Mouse (Mus musculus): ENCODE measurements around the gene Bzw1. TPM values are rescaled to one million over a fixed set of nuclear protein-coding genes. Genes with fewer than 3 reads are reported as not detected.
"Not testable (repeated sequence)": the region's sequence is repeated elsewhere in the genome, so short reads cannot be mapped to it uniquely, and the experiment has no call there.

The Bzw1 gene
- 100 to 1,000 TPM; 124 to 131 TPM for total RNA-seq (2021)

DNA sequence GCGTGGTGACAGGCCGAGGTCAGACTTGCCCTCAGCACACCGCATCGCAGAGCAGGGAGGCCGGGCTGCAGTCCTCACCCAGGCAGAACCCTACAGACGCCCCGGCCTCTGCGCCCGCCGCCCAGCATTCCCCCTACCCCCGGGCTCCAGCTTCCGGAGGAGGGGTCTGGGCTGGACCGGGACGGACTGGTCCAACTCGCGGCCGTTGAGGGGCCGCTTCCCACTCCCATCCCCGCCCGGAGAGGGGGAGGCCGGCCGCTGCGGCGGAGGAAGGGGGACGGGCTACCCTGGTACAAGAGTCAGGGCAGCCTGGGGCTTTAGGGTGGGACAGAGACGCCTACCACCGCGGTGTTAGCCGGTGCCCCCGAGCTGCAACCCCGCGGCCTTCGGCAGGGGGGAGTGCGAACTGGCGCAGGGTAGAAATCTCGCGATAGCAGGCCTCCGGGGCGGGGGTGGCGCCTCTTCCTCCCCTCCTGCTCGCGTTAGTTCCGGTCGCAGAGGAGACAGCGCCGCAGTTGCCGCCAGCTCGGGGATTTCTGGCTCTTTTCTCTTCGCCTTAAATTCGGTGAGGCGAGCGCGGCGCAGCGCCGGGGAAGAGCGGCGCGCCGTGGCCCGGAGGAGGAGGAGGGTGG is at the start of gene Bzw1:
Bzw1 (plus strand) TSS at position 247 of the 632 bp plus-strand sequence.
- DNase-seq (ENCODE audit: extremely low spot score in 1 of 2, low spot score in 1 of 2) = peak; percentile 86 to 95

GRCm38 (mm10) chr1:58343861-58344260 is 48.8 kb upstream of the Bzw1 start:
- no peak for DNase-seq (ENCODE audit: extremely low spot score in 1 of 2, low spot score in 1 of 2)

GRCm38 (mm10) chr1:58344570-58344969 is 48.1 kb upstream of the Bzw1 start:
- no peak for DNase-seq (ENCODE audit: extremely low spot score in 1 of 2, low spot score in 1 of 2)

DNA sequence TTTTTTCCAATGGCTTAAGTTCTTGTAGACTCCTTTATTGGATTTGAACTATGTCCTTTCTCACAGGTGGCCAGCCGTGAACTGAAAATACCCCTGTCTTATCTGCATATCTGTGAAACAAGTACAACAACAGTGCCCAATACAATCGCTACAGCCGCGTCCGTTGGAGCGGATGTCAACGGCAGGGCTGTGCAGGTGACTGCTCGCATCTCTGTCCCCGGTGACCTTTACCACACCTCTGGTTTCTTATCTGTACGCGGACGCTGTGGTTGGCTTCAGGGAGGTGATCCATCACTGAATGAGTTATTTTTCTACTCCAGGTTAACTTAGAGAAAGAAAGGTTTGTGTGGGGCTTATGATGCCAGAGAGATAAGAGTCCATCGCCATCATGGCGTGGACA is 46.5 kb upstream of the Bzw1 start:
- DNase-seq (ENCODE audit: extremely low spot score in 1 of 2, low spot score in 1 of 2) = no peak

- no peak for DNase-seq (ENCODE audit: extremely low spot score in 1 of 2, low spot score in 1 of 2)
Measured at GRCm38 (mm10) chr1:58348712-58349111, 44.0 kb upstream of the Bzw1 start.

DNA sequence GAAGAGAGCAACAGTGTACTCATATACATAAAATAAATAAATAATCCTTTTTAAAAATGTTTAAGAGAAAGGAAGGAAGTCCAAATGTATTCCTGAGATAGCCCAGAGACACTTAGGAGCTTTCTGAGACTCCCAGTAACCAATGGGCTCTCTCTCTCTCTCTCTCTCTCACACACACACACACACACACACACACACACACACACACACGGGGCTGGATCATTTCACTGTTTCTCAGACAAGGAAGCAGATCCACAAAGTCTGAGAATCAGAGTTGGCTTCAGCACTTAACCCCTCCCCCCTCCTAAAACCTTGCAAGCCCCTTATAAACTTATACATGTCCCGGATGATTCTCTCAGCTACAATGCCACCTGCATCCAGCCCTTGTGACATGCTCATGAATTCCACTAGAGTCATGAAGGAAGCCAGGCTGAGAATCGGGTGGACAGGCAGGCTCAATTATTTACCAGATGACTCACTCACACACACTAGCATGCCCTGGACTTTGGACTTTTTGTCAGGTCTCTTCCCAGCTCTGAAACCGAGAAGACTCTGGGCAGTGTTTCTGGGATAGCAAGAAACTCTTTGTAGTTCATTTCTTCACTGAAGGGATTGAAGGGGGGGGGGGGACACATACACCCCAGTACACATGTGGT is 39.3 kb upstream of the Bzw1 start:
- no peak for DNase-seq (ENCODE audit: extremely low spot score in 1 of 2, low spot score in 1 of 2)

DNA sequence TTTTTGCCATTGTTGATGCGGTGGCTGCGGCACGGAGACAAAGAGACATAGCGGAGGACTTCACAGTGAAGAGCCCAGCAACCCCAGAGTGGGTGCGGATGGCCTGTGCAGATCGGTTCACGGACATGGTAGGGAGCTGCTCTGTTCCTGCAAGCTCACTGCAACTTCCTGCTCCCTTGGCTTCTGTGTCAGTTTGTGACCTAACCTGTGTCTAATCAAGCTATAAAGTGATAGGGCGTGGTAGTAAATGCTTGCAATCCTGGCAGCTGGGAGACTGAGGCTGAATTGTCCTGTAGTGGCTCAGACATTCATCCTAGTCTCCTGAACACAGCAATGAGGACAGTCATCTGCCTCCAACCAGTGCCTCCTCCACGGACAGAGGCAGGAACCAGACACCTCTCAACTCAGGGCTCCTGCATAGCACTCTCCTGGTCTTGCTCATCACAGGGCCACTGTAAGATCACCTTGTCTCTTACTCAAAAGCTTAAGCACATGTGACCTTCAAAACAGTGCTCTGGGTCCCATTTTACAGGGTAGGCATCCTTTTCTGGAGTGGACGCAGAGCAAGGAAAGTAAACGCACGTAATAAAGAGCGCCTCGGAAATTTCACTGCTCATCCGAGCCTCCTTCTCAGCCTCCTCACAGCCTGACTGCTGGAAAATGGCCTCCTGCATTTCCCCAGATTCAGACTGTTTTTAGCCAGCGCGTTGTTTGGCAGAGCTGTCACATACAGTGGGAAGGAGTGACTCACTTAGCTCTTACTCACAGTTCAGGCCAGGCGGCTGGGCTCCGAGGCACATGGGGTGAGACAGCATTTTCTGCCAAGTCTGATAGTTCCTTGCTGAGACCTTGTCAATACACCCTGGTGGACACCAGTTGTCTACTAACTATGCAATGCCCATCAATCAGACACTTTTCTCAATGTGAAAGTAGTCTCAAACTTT is 33.5 kb upstream of the Bzw1 start:
- DNase-seq (ENCODE audit: extremely low spot score in 1 of 2, low spot score in 1 of 2) = peak in 1 of 2 experiments; percentile 5

DNA sequence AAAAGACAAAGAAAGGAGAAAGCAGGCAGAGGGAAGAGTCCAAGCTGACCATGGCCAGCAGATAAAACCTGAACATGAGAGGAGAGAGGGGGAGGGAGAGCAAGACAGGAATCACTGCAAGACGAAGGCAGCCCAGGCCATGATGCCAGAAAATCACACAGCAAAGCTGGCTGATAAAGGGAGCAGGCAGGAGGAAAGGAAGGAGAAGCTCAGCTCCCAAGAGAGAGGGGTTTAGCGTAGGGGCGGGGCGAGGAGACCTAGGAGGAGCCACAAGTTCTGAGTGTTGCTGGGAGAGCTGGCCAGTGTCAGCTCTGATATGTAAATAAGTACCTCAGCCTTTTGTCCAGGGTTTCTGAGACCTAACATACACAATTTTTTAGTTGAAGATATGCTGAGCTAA is 30.4 kb upstream of the Bzw1 start:
- no peak for DNase-seq (ENCODE audit: extremely low spot score in 1 of 2, low spot score in 1 of 2)

DNA sequence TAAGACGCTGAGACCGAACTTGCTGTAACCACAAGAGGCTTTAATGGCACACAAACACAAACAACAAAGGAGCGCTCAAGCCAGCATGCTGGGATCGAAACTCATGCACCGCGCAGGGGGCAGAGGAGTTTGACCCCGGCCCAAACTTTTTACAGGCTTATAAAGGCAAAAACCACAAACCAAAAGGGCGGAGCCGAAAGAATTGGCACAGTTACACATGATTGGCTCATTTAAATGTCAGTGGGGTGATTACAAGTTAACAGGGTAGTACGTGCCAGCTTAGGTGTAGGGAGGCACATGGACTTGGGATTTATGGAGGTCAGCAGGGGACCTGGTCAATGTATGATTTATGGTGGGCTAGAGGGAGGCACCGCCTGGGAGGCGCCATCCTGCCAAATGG is 28.1 kb upstream of the Bzw1 start:
- DNase-seq (ENCODE audit: extremely low spot score in 1 of 2, low spot score in 1 of 2) = no peak

- no peak for DNase-seq (ENCODE audit: extremely low spot score in 1 of 2, low spot score in 1 of 2)
Measured at GRCm38 (mm10) chr1:58365829-58366228, 26.9 kb upstream of the Bzw1 start.

DNA sequence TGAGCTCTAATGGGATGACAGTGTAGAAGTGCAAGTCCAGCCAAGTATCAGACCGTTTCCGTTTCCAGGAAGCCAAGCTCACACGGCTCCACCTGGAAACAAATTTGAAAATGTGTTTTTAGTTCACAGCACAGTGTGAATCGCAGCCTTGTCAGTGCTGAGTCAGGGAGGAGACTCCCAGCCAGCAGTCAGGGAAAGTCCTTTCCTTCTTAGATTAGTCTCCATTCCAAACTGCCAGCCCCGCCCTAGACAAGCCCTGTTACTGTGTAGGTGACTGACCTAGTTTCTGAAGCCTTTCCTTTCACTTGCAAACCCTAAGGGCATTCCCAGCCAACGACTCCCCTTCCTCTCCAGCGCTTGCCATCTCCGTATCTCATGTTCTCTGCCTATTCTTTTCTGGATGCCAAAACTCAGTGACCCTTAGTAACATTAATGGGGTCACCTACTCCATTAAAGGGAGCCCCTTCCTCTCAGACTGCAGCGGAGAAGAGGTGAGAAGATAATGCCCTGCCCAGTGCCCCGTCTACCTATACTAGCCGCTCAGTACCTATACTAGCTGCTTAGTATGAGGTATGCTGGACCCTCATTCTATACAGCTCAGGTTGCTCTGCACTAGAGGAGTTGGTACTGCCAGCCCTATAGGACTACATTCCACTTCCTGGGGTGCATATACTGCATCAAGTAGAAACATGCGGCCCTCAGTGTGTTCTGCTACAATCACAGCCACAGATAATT is 25.8 kb upstream of the Bzw1 start:
- no peak for DNase-seq (ENCODE audit: extremely low spot score in 1 of 2, low spot score in 1 of 2)

GRCm38 (mm10) chr1:58369716-58370115 is 23.0 kb upstream of the Bzw1 start:
- no peak for DNase-seq (ENCODE audit: extremely low spot score in 1 of 2, low spot score in 1 of 2)

- DNase-seq (ENCODE audit: extremely low spot score in 1 of 2, low spot score in 1 of 2) = not testable (repeated sequence)
Measured at GRCm38 (mm10) chr1:58374266-58374665, 18.4 kb upstream of the Bzw1 start.

- no peak for DNase-seq (ENCODE audit: extremely low spot score in 1 of 2, low spot score in 1 of 2)
Measured at GRCm38 (mm10) chr1:58375574-58376147, 17.0 kb upstream of the Bzw1 start.

DNA sequence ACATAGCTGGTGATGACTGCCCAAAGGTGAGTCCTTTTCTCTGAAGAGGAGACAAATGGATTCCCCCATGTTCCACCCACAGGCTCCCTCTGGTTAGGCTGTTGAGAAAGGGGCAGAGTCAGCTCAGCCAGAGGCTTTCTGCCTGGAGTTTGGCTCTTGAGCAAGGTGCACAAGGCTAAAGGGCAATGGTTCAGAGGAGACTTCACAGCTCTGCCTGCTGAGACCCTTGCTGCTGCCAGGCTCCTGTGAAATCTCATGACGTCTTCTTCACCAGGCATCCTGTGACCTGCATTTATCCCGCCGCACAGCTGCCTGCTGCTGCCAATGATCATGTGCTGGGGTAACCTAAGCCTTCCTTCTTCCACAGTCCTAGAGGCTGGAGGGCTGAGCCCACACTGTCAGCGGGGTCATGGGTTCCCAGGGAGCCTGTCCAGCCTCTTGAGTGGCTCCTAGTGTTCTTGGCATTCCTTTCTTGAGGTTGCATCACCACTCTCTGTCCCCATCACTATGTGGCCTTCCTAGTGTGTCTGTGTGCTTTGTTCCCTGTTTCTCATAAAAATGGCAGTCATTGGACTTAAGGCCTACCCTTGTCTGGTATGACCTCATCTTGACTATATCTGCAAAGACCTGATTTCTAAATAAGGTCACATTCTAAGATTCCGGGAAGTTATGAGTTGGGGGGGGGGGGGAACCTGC is 10.0 kb upstream of the Bzw1 start:
- no peak for DNase-seq (ENCODE audit: extremely low spot score in 1 of 2, low spot score in 1 of 2)

DNA sequence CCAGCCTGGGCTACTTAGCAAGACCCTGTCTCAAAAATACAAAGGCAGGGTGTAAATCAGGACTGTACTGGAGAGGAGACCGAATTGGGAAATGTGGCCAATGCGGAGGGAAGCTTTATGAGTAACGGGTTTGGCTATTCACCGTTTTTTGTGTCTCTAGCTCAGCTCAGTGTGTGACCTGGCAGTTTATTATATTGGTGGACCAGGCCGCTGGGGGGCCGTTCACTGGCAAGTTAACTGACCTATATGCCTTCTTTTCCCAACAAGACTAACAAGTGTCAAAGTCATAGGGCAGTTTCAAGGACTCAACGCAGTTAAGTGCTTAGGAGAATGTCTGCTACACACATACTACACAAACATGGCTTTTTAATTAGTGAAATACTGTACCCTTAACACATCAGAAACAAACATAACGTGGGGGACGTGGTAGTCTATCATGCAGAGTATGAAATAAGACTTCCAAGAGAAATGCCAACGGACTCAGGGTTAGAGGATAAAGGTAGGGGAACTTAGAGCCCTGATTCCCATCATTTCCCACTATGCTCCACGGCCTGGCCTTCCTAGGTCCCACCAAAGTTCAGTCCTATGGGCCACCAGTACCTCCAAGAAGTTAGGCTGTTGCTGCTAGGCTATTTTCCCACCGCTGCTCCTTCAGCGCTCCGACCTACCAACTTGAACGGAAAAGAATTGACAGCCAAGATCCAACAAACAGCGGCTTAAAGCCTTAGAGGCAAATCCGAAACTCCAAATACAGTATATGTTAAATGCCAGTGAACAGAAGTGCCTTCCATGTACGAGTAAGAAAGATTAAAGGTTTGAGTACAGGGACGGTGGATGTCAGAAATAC is 1.1 kb upstream of the Bzw1 start:
- no peak for DNase-seq (ENCODE audit: extremely low spot score in 1 of 2, low spot score in 1 of 2)

DNA sequence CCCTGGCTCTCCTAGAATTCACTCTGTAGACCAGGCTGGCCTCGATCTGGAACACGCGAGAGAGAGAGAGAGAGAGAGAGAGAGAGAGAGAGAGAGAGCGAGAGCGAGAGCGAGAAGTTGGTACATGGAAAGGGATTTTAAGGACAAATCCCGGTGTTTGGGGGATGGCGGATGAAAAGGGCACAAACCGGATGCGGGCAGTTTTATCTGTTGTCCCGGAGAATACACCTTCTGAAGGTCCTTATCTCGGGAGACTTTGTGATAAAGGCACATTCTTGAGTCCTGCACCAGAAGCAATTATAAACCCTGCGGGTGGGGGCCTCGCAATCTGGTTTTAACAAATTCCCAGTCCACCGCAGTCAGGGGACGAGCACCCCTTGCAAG is 438 bp upstream of the Bzw1 start:
- no peak for DNase-seq (ENCODE audit: extremely low spot score in 1 of 2, low spot score in 1 of 2)

DNA sequence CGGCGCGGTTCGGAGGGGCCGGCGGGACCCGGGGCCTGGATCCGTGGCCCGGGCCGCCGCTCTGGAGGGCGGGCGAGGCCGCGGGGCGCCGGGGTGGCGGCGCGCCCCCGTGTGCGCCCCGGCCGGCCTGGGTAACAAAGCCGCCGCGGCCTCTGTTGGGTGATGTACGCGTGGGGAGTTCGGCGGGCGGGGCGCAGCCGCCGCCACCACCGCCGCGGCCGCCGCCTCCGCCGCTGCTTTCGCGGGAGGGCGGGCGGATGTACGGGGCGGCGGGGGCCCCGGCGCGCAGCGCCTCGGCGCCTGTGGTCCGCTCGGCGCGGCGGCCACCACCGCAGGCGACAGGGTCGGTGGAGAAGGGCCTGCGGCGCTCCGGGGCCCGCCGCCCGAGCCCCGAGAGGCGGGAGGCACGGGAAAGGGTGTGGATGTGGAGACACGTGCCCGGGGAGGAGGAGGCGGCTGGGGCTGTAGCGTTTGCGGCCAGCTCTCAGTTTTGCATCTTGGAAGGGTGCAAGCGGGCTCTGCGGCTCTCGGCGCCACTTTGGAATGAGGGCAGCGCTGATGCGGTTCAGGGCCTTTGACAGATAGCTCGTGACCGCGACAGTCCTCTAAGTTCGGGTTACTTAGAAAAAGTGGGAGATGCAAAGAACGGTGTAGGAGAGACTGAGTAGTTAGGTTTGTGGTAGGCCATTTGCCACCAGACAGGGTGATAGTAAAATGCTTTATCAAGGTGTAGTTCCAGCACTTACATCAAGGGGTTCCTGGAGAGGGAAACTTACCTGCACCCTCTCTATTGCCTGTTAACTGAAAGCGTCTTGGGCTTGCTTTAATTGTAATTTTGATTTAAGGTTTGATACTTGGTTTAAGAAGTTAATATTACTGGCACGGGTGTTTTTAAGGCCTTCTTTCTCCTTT is 842 bp downstream of the Bzw1 start:
- peak in 1 of 2 experiments; percentile 23 for DNase-seq (ENCODE audit: extremely low spot score in 1 of 2, low spot score in 1 of 2)
